Mouse (Mus musculus) liver, embryonic 14.5 days (tissue): ENCODE data around the gene Lrrc1.

Experiments used
- CTCF ChIP-seq: IDR thresholded peaks from 2 replicates; pipeline ENCODE4 v1.5.1; 2016; ENCODE audit warnings: antibody characterized with exemption, low read depth, control low read depth
- EP300 ChIP-seq: IDR thresholded peaks from 2 replicates; pipeline ENCODE4 v1.6.1; 2016; ENCODE audit warnings: antibody characterized with exemption, low read depth

GRCm38 (mm10) chr9:77438836-77439271 lies 105.8 kb downstream of the Lrrc1 start:
- TF ChIP-seq CTCF (no peak), EP300 (no peak)
